Mouse (Mus musculus) R1 (cell line): ENCODE data around the gene Dnaic2.
A peak's percentile ranks its signal among the peaks of the same experiment; 100 is the strongest.

ENCODE experiments used
- DNase-seq: peaks from one replicate; pipeline ENCODE4 v3.0.0-alpha.2; 2018; ENCODE audit warnings: low read depth, low spot score

Gene Dnaic2

DNA sequence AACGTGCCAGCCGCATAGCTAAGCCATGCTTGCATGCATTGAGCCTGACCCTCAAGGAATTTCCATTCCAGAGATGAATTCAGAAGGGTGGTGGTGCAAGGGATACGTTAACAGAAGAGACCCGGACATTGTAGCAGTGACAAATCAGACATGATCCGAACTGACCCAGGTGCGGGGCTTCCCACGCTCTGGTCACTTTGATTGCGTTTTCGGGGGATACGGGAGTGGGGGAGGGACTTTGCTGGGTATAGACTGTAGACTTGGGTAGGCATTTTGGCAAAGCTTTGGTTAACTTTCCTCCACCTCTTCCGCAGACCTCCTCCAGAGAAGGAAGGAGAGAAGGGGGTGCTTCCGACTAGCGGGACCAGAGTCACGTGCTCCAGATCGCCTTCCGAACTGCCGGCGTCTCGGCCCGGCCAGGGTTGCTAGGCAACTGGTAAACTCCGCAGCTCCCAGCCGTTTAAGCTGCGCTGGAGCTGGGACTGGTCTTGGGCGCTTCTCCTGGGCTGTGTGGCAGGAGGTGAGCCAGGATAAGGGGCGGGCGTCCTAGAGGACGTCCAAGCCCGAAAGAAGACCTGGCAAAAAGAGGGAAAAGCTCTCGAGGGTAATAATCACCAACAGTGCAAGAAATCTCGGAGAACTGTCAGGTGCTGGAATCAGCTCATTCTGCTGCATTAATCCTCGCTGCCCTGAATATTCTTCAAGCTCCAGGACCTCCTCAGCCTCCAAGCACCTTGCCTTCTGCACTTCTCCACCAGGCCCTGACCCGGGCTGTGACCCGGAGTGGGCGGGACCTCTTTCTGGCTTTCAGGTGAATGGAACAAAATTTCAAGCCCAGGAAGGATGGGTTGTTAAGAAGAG, at the start of gene Dnaic2:
TSS of gene Dnaic2 (plus strand) at position 444 of the 861 bp plus-strand sequence.
- DNase-seq: peak; percentile 91

DNA sequence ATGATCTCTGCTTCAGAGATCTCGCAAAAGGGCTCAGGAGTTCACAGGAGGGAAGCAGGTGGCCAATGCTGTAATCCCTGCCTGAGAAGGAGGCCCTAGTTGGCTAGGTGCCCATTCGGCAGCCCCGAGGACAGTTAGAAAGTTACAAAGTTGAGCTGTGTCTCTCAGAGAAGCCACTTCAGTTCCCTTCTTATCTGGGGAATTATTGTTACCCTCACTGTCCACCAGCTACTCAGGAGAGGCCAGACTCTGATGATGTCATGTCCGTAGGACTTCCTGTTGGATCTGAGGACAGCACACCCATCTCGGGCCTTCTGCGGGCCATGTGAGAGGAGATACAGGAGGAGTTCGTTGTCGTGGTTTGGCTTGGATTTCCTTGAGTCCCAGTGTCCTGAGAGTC, 47.6 kb upstream of the Dnaic2 start:
- DNase-seq: no peak

DNA sequence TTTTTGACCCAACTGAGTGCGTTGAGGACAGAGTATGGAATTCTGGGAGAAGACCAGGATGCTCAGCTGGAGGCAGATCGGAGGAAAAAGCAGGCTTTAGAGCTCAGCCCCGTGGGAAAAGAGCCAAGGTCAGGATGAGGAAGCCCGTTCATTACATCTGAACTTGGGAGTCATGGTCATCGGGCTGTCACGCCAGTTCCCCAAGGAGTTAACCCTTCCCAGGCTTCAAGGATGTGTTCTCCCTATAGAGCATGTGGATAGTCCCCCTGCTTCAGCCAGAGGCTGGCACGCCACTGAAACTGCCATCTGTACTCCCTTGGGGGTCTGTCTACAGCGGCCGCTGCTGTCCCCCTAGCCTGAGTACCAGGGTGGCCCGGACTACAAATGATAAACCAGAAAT, 46.9 kb upstream of the Dnaic2 start:
- no peak for DNase-seq

DNA sequence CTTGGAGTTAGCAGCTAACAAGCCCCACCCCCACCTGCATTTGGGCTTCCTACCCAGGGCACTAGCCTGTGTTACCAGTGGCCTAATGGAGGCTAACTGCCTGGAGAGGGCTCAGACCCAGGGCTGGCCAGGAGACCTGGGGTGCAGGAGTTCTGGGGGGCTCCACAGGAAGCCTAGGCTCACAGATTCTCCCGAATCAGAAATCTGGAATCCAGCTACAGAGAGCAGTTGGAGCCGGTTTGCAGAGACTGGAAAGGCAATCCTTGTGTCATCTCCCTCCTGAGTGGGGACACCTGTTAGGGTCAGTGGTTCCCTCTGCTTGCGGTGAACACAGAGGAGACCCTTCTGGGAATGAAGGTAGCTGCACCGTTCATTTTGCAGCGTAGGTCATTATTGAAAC, 46.2 kb upstream of the Dnaic2 start:
- DNase-seq: no peak

DNA sequence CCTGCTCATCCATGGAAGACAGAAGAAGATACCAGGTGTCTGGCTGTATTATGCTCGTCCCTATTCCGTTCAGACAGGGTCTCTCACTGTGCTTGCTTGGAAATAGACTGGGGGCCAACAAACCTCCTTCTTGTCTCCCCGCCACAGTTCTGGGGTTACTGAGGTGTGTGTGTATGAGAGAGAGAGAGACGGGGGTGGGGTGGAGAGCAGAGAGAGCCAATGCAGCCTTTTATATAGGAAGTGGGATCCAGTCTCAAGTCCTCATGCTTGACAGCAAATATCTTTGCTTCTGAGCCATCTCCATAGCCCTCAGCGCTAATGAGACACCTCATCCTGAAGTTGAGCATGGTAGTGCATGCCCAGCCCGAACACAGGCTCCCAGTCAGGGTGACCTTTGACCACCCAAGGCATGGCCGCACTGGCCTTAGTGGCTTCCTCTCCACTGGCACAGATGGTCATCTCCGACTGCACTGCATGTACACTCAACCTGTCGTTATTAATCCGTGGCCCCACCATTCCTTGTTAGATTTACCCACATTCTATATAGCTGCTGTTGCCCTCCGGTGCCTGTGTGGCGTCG, 44.8 kb upstream of the Dnaic2 start:
- no peak for DNase-seq

DNA sequence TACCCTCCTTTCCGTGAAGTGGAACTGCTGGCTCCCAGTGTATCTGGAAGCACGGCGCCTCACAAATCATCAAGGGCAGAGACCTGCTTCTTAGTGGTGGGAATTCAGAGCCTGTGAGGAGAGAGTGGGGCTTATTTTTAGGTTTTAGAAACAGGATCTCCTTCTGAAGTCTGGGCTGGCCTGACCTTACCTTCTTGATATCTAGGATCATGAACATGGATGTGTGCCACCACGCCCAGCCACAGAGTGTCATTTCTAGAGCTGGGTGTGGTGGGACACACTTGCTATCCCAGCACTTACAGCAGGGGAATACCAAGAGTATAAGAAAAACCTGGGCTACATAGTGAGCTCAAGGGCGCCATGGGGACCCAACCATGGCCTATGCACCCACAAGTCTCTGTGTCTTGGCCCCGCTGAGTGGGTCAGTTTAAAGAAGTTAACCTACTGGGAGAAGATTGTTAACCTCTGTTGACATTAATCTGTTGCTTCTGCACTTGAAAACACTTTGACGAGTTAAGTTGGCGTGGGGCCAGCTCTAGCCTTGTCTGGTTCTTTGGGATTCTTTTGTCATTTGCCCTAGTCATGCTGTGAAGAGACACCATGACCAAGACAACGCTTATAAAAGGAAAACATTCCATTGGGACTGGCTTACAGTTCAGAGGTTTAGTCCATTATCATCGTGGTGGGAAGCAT, 44.0 kb upstream of the Dnaic2 start:
- peak; percentile 92 for DNase-seq

DNA sequence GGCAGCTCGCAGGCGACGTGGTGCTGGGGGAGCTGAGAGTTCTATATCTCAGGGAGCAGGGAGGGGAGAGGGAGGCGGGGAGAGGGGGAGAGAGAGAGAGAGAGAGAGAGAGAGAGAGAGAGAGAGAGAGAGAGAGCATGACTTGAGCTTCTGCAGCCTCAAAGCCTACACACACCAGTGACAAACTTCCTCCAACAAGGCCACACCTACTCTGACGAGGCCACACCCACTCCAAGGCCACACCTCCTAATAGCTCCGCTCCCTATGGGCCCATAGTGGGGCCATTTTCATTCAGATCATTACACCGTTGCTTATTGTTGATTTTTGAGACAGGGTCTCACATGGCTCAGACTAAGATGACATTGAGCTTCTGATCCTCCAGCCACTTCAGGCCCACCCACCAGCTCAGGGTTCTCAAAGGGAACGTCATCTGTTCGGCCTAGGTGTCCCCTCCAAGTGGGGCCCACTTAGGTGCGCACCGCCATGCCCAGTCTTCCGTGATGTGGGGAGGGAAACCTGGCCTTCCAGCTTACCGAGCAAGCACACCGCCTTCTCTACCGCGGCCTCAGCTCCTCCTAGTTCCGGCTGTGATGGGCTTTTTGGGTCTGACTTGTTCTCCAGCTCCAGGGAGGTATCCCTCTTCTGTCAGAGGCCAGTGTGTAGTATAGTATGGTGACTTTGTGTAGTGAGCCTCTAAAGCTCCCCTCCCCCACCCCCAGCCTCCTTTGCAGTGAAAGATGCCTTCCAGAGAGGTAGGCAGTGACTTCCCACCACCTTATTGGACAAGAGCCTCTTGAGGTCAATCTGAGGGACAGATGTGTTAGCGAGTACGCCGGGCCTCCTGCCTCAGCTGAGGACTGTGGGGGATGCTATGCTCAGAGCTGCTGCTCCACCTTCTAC, 43.2 kb upstream of the Dnaic2 start:
- peak; percentile 94 for DNase-seq

DNA sequence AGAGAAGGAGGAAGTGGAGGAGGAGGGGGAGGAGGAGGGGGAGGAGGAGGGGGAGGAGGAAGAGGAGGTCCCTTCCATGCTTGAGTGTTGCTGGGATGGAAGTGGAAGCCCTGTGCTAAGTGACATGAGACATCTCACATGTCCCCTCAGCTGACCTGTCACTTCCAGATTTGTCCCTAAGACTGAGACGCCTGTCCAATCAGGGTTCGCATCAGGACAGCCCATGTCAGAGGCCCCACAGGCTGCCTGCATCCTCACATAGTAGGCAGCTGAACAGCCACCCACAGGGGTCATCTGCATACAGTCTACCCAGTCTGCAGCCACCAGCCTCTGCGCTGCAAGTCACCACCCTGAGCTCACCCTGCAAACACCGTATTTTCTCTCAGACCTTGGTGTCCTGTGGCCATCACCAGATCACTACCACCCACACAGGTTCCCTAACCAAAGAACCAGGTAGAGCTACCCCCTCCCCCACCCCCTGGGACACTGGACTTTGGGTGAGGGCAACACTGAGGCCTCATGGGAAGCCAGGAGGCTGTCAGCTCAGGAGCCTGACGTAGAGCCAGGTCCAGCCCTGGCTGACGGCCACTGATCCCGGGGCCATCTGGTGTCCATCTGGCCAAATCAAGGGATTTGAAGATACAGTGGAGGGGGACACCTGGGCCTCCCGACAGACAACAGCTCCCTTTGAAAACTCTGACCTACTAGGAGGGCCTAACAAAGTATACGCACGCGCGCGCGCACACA, 42.4 kb upstream of the Dnaic2 start:
- DNase-seq: no peak

DNA sequence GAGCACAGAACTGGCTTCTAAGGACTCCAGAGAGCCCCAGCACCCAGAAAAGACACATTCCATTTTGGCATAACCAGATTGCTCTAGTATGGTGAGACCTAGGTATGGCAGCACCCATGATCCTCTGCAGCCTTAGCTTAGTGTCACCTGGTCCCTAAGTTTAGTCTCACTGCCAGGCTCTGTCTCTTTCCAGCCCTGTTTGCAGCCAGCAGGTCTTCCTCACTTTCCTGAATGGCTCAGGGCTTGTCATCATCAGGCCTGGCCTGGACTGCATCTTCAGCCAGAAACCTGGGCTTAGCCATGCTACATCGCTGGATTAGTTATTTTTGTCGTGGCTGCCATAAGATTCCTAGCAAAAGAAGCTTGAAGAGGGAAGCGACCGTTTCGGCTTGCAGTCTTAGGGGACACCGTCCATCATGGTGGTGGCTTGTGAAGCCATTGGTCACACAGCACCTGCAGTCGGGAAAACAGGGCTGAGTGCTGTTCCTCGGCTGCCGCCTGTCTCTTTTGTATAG, 41.6 kb upstream of the Dnaic2 start:
- DNase-seq: no peak

DNA sequence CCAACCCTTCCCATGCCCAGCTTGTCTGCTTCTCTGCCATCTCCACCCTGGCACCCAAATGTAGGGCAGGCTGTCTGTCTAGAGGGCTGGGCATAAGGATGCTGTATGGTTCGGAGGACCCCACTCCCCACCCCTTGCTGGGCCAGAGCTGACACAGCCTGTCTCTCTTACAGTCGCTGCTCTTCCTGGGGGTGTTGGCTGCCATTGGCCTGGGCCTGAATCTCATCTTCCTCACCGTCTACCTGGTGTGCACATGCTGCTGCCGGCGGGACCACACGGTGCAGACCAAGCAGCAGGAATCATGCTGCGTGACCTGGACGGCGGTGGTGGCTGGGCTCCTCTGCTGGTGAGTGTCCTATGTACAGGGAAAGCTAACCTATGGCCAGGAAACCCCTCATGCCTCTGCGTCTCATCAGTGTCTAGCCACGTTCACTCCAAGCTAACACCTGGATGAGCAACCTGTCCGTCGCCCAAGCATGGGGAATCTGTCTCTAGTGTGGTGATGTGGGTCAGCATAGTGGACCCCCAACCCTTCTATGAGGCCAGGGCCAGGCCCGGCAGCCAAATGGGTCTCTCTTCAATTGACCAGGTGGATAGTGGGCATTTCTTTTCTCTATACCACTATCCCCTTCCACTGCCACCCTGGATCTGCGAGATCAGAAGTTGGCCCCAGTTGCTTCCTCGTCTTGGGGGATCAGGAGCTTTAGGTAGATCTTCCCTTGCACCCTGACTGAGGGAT, 40.8 kb upstream of the Dnaic2 start:
- DNase-seq: no peak

DNA sequence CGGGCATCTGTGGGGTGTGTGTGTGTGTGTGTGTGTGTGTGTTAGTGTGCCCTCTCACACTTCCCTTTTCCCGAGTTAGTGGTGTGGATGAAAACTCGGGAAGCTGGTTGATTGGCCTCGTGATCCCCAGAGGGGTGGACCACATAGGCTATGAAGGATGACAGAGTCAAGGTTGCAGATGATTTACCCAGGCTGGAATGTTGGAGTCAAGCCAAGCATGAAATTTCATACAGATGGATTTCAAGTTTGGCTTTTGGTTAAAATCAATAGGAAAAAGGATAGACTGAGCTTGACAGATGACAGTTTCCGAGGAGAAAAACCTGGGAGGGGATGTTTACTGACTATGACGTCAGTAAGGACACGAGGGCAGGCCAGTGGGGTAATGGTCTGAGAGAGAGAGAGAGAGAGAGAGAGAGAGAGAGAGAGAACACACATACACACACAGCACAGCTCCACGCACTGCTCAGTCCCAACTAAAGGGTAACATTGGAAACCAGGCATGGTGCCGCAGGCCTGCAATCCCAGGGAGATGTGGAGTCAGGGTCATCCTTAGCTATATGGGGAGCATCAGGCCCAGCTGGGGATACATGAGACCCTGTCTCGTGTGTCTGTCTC, 39.5 kb upstream of the Dnaic2 start:
- DNase-seq: no peak

DNA sequence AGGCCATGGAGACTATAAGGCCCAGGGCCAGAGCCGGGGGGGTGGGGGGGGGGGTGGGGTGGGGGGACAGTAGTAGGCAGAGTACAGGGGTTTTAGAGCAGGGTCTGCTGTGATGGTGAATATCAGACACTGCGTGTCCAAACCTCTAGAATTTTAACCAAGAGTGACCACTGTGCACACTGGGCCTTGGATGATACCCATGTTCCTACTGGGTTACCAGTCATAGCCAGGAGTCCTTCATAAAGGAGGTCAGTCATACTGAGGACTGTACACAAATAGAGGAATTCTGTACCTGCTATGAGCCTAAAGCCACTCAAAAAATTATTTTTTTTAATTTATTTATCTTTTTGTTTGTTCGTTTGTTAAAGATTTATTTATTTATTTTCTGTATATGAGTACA, 38.5 kb upstream of the Dnaic2 start:
- no peak for DNase-seq

DNA sequence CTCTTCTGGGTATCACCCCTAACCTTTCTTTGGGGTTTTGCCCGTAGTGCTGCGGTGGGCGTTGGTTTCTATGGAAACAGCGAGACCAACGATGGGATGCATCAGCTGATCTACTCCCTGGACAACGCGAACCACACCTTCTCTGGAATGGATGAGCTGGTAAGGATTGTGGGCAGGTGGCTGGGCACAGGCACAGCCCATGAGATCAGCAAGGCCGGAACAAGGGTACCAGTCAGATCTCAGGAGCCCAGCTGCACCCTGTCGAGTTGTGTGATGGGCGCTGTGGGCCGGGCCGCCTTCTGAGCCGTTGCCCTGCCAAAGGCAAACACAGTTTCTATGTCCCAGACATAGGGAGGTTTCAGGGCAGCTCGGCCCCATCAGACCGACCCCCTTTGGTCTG, 37.0 kb upstream of the Dnaic2 start:
- DNase-seq: no peak

DNA sequence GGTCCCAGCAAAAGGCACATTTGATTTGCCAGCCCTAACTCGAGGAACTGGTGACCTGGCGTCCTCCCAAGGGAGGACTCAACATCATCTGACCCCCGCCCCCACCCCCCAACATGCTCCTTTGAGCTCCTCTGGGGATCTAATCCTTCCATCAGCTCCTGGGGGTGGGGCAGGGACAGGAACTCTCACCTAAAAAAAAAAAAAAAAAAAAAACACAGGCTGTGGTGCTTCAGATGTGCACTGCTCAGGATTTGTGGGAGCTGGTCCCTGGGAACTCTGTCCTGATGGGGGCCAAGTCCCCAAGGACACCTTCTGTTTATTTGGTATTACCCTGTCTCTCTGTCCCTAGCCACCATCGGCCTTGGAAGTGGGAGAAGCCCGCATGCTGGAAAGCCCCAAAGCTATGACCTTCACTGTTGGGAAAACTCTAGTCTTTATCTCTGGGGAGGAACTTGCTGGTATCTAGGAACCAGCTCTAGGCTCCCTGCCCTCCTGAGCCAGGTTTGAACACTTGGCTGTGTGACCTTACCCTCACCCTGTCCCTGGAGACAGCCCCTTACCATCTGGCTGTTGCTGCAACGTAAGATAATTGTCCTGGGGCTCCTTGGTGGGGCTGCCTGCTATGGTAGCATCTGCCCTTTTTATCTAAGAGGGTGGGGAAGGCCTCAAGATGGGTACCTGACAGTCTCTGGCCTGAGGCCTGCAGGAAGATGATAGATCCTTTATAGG, 35.6 kb upstream of the Dnaic2 start:
- DNase-seq: no peak

DNA sequence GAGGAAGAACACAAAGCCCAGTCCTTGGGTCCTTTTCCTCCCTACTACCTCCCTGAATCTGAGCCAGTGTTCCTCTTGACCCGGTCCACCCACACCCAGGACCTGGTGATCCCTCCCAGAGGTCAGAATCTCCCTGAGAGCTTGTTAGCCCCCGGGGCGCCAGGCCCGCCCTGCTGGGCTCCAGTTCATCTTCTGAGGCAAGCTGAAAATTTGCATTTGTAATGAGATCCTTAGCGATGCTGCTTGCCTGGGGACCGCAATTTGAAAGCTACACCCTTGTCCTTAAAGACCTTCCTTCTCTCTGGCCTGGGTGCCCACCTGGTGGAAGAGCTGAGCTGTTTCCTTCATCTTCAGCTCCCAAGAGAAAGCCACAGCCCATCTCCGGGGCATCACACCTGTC, 34.6 kb upstream of the Dnaic2 start:
- peak; percentile 39 for DNase-seq

DNA sequence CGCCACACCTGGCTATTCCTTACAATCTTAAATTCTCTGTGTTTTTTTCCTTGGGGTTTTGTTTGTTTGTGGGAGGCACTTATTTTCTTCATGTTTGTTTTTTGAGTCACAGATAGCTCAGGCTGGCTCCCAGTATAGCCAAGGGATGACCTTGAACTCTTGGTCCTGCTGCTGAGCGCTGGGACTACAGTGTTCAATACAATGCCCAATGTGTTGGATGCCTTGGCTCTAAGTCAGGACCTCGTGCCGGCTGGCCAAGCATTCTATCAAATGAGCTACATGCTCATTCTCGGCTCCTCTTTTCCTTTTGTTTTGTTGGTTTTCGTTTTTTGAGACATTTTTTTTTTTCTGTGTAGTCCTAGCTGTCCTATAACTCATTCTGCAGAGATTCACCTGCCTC, 33.8 kb upstream of the Dnaic2 start:
- DNase-seq: no peak

DNA sequence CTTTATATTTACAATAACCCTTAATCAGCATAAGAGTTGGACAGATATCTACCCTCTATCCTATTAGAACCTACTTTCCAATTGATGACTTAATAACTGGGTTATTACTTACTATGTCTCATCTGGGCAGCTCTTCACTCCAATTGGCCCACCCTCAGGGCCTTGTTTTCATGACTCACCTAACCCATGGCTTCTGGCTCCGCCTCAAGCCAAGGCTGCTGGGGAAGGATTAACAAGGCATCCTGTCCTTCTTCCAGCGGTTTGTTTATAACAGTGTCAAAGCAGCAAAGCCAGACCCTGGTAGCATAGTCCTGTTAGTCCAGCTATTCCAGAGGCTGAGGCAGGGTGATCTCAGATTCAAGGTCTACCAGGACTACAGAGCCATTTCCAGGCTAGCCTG, 32.8 kb upstream of the Dnaic2 start:
- no peak for DNase-seq

DNA sequence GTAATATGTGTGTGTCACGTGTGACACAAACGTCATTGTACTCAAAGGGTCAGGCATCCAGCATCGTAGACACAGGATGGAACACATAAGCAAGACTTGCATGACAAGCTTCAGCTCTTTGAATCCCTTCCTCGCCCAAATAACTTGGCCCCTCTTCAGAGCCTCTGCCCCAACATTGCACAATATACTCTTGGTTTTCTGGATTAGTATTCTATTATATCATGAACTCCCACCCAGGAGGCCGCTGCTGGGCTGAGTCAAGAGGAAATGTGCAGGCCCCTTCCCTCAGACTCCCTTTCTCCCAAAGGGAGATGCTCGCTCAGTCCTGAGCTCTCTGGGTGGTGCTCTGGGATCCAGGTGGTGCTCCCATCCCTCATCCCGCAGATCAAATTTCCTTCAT, 28.7 kb upstream of the Dnaic2 start:
- DNase-seq: no peak

DNA sequence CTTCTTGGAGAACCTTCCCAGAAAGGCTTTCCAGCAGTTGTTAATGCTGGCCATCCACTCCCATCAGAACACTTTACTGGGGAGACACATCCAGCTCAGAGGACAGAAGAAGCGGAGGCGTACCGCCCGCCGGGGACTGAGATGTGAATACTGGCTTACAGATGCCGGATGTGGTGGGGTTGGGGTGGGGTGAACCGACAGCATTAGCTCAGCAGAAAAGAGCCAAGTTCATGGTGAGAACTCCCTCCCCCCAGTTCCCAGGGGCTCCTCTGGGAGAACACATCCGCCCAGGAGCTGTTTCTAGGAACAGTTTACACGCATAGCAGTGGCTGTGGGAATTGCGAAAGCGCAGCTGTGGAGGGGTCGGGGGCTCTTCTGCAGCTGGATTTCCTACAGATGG, 27.7 kb upstream of the Dnaic2 start:
- peak; percentile 36 for DNase-seq
